Mouse (Mus musculus) CD8-positive naive resting alpha-beta T cell, adult 57 days (primary cell): Measurements from ENCODE around the gene Cyp46a1. TPM values are rescaled to one million over a fixed set of nuclear protein-coding genes. Genes with fewer than 3 reads are reported as not detected.

Experiments used
- total RNA-seq: library from RNA; stranded (reverse); gene quantifications from one replicate; pipeline ENCODE4 v1.2.4, GENCODE M21; 2023

Cyp46a1 gene
- total RNA-seq = not detected

DNA sequence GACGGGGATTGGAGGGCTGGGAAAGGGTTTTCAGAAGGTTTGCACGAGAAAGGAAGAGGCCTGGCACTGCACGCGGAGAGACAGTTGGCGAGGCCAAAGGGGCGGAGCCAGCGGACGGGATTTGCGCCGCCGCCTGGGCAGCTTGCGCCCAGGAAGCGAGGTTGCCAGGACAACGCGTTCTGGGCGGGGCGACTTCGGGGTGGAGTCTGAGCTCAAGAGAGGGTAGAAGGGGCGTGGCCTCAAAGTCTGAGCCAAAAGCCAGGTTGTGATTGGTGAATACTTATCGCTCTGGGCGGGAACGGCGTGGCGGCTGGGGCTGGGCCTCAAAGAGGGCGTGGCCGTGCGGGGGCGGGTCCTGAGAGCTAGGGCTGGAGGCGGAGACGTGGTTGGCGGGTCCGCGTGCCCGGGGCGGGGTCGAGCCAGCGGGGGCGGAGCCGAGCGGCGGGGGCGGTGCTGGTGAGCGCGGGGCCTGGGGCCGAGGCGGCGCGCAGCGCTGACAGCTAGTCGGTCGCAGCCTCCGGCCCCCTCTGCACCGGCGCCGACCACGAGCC lies at the start of gene Cyp46a1:
TSS of gene Cyp46a1 (plus strand) at position 487 of the 551 bp plus-strand sequence.

DNA sequence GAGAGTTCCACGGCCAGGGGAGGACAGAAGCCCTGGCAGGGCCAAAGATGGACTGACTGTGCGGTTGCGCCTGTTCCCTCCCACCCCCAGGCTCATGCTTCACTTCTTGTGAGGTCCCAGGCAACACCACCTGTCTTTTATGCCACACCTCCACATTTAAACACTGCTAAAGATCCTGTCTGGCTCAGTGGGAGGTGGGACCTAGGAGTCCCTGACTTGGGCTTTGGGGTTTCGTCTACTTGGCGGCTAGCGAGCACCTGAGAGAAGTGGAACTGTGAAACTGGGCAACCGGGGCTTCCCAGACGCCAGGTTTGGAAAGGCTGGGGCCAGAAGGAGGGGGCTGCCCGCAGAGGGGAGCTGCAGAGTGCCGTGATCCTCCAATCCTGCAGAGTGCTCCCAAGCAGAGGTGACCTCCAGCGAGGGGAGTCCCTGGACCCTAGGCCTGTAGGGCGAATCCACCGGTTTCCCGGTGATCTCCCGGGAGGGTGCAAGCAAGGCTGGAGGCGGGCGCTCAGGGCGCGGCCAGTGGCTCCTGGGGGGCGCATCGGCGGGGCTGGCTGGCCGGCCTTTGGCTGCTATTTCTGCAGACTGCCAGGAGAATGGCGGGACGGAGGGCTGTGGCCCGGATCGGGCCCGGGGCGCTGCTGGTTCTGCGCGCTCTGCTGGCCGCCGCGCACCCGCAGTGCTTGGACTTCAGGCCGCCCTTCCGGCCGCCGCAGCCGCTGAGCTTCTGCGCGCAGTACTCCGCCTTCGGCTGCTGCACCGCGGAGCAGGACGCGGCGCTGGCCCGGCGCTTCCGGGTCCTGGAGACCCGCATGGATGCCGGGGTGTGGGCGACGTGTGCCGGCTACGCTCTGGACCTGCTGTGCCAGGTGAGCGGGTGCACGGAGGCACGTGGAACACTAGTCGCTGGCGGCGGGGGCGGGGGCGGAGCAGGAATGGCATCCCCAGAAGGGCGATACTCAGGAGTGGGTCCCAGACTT lies 28.1 kb upstream of the Cyp46a1 start, which contains the start of gene Hhipl1:
TSS of gene Hhipl1 (plus strand) at position 459 of the 983 bp plus-strand sequence.

DNA sequence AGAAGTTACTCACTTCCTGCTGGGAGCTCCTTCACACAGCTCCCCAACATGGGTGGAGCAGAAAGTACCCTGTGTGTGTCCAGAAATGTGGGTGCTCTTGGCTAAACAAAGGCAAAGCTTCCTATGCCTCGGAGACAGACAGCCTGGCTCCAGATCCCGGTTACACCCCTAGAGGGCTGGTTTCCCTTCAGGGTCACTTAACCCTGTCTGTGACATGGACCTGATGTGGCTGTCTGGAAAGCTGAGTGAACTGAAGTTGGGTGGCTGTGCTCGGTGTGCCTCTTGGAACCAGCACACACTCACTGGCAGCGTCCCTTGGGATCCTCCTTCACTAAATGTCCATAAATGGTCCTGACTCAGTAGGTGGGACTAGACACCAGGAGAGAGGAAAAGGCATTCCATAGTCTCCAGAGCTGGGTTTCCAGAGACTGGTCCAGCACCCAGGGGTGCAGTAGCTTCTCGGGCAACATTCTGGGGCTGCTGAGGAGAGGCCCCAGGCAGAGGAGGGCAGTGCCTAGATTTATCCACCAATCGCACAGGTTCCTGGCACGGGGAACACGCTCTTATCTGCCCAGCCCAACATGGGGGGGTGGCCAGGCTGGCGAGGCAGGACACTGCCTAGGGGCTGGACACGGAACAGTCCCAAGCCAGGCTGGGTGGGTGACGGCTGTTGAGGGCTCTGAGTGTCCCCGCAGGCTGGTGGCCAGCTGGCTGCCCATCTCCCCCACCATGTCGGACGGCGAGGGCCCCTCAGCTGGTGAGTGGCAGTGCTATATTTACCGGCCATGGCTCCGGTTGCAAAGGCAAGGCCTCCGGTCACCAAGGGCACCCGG lies 36.6 kb downstream of the Cyp46a1 start, which contains the start of gene Eml1:
TSS of gene Eml1 (plus strand) at position 362 of the 833 bp plus-strand sequence.

Other genes with a start within 250 kb of the Cyp46a1 start
- gene Setd3, start 155.1 kb upstream of the Cyp46a1 start, total RNA-seq = 69.0 TPM
- gene Ccnk, start 154.8 kb upstream of the Cyp46a1 start, total RNA-seq = 82.5 TPM
- 1.9 TPM for gene Ccdc85c, start 59.0 kb upstream of the Cyp46a1 start, total RNA-seq
- gene Hhipl1, start 28.1 kb upstream of the Cyp46a1 start, total RNA-seq = not detected
- 0.15 TPM for gene Eml1, start 36.6 kb downstream of the Cyp46a1 start, total RNA-seq
- 1,121 TPM for gene Evl, start 220.3 kb downstream of the Cyp46a1 start, total RNA-seq